Mouse (Mus musculus): ENCODE results near the gene Fem1a.

Gene Fem1a

DNA sequence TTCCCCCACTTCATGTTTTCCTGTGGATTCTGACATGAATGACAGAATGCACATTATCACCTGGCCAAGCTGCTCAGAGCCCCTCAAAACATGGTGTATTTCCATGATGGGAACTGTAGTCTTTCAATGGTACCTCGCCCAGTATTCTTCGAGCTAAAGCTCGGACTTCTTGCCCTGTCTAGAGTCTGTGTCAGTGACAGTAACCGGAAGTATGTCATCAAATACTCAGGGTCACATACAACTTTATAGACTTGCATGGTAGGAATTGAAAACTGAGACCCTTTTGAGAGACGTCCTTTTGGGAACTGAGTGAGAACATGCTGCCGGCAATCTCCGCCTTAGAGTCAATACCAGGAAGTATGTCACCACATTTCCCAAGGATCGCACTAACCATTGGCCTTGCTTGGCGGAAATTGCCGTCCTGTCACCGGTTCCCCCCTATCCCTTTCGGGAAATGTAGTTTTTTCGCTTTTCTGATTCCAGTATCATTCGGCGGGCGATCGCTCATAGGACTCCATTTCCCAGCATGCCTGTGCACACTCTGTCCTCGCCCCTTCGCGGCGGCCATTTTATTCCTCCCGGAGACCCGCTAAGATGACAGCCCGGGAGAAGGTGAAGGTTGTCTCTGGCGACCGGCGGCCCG is at the start of gene Fem1a:
TSS of gene Fem1a (plus strand) at position 572 of the 643 bp plus-strand sequence.
- DNase-seq, result peak; percentile 98

DNA sequence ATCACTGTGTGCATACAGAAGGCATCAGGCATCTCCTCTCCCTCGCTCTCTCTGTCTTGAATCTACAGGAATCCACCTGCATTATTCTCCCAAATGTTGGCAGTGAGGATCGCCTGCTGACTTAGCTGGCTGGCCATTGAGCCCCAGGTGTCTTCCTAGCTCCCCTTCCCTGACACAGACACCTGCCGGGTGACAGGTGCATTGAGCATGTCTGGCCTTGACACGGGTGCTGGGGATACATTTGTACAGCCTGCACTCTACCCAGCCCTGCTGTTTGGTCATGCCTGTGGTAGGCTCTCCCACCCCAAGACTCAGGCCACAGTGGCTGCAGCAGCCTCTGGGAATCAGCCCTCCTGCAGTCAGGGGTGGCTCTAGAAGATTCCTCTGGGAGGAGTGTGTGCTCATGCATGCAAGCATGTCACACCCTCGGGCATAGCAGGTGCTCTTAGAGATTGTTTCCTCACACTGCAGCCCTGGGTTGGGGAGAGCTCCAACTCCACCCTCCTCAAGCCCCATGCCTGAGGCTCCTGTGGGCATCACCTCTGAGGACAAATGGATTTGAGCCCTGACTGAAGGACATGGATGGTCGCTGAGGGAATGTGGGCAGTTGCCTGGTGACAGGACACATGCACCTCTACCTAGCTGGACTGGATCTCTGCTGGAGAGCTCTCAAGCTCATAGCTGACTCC is 49.5 kb upstream of the Fem1a start:
- no peak for DNase-seq

DNA sequence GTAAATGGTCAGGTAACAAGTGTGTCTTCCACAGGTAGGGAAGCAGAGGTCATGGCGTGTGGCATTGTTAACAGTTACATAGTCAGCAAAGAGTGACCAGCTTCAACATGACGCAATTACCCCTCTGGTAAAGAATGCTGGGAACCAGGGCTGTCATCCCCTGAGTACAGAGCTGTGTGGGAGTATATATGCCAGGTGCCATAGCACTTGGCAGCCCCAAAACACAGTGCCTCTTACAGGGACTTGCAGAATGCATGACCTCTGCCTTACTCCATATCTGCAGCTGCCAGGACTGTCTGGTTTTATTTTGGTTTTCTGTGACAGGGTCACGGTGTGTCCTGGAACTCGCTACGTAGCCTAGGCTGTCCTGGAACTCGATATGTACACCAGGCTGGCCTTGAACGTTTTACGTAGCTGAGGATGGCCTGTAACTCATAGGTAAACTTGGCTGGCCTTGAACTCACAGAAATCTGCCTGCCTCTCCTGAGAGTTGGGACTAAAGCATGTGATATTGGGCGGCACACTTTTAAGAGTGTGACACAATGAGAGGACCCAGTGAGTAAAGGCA is 48.6 kb upstream of the Fem1a start:
- no peak for DNase-seq

DNA sequence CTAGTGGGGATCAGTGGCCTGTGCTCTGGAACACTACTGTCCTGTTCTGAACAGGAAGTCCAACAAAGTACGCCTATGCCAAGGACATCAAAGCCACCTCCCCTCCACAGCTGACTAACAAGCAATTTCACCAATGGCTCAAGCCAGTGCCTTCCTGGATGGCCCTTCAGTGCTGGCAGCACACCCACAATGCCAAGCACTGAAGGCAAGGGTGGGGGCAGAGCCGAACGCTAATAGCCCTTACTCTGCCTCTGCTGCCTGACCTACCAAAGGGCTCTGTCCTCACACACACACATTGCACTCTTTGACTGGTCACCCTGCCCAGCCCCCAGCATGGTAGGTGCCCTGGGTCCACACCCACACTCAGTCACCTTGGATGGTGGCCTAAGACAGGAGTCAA is 47.8 kb upstream of the Fem1a start:
- peak; percentile 88 for DNase-seq

DNA sequence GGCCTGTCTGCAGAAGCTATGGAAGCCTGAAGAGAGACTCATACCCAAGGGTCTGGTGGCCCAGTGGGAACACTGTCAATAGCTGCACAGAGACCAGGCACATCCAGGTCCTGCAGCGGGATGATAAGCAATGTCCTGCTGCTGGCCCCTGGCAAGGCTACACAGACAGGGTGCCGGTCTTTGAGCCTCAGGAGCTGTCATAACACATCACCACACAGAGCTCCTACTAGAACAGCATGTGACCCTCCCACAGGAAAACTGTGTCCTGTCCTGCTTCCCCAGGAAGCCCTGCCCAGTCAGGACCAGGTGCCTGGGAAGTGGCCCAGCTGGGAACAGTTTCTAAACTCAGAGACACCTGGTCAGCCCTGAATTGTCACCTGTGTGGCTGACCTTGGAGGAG is 45.5 kb upstream of the Fem1a start:
- DNase-seq, result no peak

DNA sequence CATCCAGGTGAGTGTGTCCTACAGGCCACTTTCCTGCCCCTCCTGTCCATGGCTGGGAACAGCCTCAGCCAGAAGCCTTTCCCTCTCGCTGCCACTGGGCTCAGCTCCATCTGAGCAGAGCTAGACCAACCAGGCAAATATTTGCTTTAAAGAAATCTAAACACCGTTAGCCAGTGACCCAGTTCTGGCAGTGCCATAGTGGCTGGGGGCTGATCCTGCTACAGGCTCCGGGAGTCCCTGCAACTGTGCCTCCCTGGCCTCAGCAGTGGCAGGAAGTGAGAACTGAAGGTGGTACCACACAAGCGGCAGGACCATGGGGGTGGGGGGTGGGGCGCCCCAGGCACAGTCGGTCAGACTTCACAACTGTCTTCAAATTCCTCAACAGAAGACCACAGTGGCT is 43.9 kb upstream of the Fem1a start:
- DNase-seq, result peak; percentile 51

DNA sequence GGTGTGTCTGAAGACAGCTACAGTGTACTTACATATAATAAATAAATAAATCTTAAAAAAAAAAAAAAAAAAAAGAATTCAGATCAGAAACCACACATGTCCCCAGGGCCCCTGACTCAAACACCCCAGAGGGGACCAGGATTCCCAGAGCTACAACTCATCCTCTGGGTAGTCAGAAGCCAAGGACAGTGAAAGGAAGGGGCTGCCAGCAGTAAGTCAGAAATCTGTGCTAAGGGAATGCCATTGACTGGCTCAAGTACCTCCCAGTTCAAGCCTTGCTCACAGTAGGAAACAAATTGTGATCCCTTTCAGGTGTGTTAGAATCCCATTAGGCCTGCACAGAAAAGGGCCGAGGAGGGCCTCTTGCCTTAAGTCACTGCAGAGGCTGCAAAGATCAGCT is 42.4 kb upstream of the Fem1a start:
- DNase-seq, result no peak

DNA sequence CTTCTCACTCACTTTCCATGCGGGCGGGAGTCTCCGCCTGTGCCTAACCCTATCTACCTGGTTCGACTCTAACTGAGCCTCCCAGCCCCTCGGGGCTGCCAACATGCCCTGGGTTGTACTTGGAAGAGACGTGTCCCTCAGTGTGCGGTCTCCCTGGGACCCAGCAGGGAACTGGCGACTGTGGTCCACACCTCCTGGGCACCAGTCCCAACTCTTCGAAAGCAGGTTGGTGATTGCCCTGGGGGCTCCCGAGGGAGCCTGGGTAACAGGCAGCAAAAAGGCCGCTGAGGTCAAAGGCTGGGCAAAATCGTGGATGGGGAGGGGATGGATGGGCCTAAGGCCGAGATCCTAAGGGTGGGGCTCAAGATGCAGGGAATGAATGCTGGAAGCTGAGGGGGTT is 38.9 kb upstream of the Fem1a start:
- peak; percentile 17 for DNase-seq

DNA sequence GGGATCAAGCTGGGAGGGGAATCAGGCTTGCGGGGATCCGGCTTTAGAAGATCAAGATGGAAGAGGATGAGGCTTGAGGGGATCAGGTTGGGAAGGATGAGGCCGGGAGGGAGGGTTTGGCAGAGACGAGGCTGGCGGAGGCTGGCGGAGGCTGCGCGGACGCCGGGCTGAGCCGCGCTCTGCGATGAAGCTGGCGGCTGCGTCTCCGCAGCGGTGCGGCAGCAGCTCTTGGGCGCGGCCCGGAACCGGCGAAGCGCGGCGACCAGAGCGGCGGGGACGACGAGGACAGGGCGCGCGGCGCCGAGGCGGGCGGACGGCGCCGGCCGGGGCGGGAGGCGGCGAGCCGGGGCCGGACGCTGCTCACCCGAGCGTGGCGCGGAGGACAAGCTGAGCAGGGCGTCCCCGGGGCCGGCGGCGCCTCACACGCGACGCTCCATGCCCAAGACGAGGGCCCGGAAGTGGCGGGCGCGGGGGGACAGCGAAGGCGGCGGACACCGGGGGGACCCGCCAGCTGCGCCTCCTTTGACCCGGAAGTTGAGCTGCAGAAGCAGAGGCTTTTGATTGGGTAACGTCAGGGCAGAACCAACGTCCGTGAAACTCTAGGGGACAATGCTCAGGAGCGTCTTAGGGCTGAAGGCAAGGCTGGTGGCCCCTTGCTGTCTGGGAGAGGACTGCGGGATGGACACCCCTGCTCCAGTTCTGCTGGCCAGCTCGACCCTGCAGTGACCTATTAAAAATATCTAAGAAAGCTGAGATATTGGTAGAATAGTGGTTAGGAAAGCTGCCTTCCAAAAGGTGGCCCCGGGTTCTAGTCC is 38.0 kb upstream of the Fem1a start, which contains the start of gene Dpp9:
TSS of gene Dpp9 (minus strand) at position 529 of the 815 bp plus-strand sequence.
- peak; percentile 95 for DNase-seq

DNA sequence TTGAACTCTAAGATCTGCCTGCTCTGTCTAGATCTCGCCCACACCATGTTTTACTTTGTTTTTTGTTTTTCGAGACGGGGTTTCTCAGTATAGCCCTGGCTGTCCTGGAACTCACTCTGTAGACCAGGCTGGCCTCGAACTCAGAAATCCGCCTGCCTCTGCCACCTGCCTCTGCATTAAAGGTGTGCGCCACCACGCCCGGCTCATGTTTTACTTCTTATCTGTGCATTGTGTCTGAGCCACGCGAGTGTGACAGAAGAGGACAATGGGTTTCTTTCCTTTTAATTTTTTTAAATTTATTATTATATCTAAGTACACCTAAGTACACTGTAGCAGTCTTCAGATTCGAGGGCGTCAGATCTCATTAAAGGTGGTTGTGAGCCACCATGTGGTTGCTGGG is 37.4 kb upstream of the Fem1a start:
- peak; percentile 23 for DNase-seq

DNA sequence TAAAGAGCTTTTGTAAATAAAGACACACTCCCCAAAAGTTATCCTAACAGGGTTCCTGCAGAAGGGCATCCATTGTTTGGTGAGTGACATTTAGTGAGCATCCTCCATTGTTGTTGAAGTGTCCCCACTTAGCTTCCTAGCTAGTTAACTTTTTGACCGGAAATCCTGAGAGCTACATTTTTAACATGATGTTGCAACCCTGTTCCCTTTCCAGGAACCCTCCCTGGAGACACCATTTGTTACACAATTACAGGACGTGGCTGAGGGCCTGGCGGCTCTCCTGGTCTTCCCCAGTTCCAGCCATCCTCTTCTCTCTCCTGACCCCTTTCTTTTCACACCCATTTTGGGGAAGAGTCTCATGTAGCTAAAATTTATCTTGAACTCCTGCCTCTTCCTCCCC is 36.8 kb upstream of the Fem1a start:
- peak; percentile 84 for DNase-seq

DNA sequence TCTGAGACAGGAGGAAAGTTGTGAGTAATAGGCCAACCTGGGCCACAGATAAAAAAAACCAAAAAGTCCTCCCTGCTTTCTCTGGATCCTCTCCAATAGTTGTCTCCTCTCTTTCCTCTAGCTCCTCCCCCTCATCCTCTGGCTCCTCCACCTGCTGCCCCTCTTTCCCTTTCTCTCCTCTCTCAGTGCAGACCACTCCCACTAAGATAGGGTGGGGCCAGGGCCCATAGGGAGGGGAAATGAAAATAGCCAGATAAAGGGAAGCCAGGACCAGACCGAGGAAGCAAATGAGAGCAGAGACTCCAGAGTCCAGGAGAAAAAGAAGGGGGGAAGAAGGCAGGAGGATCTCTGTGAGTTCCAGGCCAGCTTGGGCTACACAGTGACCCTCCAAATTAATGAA is 31.7 kb upstream of the Fem1a start:
- DNase-seq, result no peak

DNA sequence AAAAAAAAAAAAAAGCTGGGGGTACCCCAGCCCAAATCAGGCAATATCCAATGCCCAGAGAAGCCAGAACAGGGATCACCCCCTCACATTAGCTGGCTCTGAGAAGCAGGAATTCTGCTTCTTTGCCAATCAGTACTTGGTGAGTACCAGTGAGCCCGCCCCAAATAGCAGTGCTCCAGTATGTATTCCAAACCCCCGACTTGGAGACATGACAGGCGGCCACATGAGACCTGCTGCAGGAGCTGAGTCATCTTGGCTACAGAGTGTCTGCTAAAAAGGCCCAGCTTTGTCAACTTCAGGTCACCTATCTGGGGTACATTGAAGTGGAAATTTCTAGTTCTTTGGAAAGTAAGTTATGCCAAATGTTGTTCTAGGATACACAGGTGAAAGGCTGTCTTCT is 30.0 kb upstream of the Fem1a start:
- no peak for DNase-seq

DNA sequence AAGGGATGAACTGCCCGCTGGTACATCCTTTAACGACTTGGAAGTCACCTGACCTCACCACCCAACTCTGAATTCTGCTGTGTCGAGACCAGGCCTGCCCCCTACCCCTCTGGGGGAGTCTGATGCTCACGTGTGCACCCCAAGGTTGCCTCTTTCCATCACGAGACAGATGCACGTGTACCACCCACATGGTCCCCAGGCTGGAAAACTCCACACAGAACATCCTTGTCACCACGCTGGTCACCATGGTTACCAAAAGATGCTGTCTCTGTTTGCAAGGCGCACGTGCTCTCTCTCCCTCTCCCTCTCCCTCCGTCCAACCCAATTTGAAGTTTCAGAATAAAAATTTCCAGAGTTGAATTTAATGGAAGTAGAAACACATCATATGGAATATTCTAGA is 26.7 kb upstream of the Fem1a start:
- DNase-seq, result no peak

DNA sequence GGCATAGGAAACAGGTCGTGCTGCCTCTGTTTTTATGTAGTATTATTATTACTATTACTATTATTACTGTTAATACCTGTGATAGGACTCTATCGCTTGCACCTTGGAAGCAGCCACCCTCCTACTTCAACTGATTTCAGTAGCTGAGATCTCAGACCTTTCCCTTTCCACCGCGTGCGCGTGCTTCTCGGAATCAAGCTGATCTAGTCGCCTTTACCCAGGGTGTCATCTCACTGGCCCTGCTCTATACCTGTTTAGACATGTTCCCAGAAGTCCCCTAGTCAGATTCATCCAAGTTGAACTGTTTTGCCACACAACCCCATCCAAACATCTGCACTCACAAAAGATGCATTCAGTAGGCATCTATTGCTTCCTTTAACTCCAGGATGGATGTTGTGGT is 23.2 kb upstream of the Fem1a start:
- DNase-seq, result no peak

DNA sequence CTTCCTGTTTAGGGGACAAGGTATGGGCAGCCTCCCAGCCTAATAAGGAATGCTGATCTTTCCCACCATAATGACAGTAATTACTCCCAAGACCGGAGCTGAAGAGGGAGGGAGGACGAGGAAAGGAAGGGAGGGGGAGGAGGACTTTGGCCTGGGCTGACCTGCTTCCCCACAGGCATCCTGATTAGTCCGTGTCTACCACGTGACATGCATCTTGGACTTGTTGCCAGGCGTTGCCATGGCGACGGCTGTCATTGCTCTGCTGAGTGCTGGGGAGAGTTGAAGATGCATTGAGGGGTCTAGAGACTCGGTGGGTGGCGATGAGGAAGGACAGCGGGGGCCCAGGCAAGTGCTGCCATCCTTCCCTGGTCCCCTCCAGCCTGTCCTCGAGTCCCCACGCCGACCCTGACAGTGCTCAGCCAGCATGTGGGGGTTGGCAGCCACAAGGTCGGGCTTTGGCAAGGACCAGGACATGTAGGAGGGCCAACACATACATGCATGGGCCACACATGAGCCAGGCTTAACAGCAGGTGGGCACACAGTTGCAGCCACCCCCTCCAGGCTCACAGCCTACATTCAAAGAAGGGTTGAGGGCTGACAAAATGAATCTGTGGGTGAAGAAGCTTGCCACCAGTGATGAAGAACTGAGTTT is 22.7 kb upstream of the Fem1a start:
- no peak for DNase-seq

DNA sequence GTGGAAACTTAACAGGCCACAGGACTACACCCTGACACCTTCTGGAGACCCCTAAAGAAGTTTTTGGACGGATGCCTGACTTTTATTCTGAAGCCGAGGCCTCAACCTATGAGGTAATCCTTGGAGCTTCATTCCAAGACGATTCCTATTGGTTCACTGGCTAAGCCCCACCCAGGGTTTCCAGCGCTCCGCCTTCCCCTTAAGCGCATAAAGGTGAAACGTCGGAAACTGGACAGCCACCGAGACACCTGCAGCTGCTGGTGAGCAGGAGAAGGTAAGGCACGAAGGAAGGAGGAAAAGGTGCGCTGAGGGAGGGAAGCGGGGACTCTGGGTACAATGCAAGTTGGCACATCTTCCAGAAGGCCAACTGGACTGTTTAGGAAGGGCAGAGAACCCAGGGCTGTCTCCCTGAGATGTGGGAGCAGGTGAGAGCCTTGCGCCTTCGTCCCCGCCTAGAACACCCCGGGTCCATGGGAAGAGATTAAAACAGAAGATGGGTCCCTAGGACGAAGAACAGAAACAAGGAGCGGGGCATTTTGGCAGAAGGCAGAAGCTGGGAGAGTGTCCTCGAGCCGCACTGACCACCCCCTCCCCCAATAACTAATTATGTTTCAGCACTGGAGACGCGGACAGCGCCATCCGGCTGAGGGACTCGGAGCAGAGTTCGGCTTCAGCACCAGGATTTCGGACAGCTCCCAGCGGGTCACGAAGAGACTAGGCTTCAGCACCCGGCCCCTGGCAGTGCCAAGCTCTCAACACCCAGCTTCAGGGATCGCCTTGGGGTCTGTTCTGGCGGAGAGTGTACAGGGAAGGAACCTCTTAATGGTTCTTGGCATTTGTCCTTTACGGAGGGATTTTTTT is 14.8 kb upstream of the Fem1a start:
- DNase-seq, result peak; percentile 94

DNA sequence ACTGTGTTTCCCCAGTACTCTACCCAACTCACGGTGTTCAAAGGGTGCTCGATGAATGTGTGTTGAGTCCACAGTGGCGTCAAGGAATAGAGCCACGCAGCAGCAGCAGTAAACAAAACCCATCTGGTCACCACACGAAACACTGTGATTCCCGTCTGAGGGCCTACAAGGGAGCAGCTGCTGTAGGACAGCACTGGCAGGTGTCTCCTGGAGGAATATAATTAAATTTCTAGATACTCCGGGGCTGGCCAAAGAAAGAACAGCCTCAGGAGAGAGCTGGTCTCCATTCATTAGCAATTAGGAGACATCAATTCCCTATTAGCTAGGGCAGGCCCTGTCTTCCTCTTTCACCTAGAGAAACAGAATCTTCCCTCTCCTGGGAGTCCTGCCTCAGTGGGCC is 11.0 kb upstream of the Fem1a start:
- no peak for DNase-seq

DNA sequence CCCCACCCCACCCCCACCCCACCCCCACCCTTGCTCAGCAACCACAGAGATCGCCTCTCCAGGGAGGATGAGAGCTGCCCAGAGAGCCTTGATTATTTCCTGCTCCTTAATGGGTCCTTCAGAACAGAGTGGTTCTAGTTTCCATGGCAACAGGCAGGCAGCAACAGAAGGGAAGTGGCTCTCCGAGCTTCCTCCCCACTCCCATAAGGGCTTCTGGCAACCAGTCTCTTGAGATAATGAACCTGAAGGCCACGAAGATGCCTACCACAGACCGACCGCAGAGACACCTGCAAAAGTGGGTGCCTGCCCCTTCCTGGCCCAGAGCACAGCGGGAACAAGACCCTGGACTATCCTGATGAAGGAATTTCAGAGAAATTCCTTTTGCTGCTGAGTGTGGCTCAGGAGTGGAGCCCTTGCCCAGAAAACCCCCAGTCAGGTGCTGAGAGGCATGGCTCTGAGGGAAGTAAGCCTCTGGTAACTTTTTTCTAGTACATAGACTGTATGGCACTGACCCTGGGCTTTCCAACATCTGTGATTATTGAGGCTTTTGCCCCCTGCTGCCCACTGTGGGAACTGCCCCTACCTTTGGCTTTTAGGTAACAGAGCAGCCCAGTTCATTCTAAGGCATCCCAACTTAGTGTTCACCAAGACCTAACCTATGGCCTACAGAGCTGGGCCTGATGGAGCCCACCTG is 5.3 kb upstream of the Fem1a start:
- peak; percentile 94 for DNase-seq

DNA sequence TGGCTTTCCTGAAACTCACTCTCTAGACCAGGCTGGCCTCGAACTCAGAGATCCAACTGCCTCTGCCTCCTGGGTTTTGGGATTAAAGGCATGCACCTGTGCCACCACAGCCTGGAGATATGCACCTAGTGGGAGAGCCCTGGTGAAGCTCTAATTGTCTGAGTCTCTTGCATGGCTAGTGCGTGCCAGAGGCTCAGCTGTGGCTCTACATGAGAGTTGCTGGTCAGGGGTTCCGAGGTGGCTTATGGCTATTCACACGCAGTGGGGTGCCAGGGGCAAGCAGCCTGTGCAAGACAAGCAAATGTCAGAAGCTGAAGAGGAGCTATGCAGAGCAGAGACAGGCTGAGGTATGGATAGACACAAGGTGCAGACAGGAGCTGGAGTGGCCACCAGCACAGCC is 1.9 kb upstream of the Fem1a start:
- no peak for DNase-seq

DNA sequence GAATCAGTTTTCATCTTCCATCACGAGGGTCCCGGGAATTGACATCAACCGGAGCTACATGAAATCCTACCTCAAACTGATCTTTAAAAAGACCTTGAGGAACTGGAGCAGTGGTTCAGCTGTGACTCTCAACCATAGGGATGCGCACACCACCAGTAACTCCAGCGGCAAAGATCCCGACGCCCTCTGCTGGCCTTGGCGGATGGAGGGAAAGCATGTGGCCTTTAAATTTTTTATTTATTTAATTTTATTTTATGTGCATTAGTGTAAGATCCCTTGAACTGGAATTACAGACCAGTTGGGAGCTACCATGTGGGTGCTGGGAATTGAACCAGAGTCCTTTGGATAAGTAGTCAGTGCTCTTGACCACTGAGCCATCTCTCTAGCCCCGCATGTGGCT is 1.2 kb upstream of the Fem1a start:
- DNase-seq, result no peak

All from lung, postnatal 36 days (tissue).